Mouse (Mus musculus): ENCODE data around the gene Rnf115. TPM values are rescaled to one million over a fixed set of nuclear protein-coding genes. Genes with fewer than 3 reads are reported as not detected.

Rnf115 gene
- total and polyA plus RNA-seq, 2 experiments from 2014 or later = 59.6 to 76.5 TPM

DNA sequence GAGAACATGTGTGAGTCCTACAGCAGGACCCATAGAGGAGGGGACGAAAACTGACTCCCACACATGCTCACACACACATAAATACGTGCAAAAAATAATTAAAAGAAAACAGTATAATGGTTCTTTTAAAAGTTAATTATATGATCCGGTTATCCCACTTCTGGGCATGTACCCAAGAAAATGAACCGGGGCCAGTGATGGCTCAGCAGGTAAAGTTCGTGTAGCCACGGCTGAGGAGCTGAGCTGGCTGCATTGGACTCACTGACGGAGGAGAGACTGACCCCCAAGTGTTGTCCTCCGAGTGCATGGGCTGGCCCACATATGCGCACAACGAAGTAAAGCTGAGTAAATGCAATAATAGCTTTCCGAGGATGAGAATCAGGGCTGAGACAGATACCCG is 97.2 kb downstream of the Rnf115 start:
- no peak overlapping the region for H3K4me2 ChIP-seq (ENCODE audit: low read depth, low read length, poor library complexity, severe bottlenecking)
- H3K4me3 ChIP-seq (ENCODE audit: low read depth, low read length) = no peak overlapping the region
- ATAC-seq (ENCODE audit: low FRiP score) = no peak
- no peak for TF ChIP-seq CTCF (IDR thresholded peaks at IDR 0.05)
- H3K27me3 ChIP-seq (ENCODE audit: insufficient read depth, low read length) = no peaks in the 10 kb centered on the region
- H3K27ac ChIP-seq (ENCODE audit: low read depth, low read length) = no peak overlapping the region
- no peaks in the 10 kb centered on the region for H3K36me3 ChIP-seq (ENCODE audit: insufficient read depth, low read length)
- 82% methylated on average over 12 of the region's 12 CpGs for WGBS
- DNase-seq (ENCODE audit: low spot score) = no peak
- H3K9ac ChIP-seq (replicated peaks; ENCODE audit: low read length, poor library complexity, severe bottlenecking) = no peak overlapping the region
- no peaks in the 10 kb centered on the region for H3K9me3 ChIP-seq (ENCODE audit: low read length)
- H3K4me1 ChIP-seq (ENCODE audit: insufficient read depth, low read length) = no peaks in the 10 kb centered on the region

DNA sequence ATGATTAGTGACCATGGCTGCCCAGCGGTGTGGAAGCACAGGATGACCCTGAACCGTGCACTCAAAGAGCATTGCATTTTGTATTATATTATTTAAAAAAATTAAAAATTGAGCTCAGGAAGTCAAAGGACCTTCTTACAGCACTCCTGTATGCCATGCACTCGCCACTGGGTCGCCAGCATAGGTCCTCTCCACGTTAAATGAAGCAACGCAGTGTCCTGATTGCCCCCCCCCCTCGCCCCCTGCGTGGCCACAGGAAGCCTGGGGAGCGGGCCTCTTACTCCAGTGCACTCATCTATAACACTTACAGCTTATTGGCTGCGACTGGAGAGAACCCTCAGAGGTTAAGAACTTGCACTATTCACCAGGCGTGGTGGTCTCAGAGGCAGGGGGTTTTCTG is 97.8 kb downstream of the Rnf115 start:
- Histone ChIP-seq H3K9me3 (ENCODE audit: low read length) (no peaks in the 10 kb centered on the region), H3K4me2 (ENCODE audit: low read depth, low read length, poor library complexity, severe bottlenecking) (no peak overlapping the region), H3K4me1 (ENCODE audit: insufficient read depth, low read length) (no peaks in the 10 kb centered on the region), H3K27me3 (ENCODE audit: insufficient read depth, low read length) (no peaks in the 10 kb centered on the region), H3K36me3 (ENCODE audit: insufficient read depth, low read length) (no peaks in the 10 kb centered on the region), H3K4me3 (ENCODE audit: low read depth, low read length) (no peak overlapping the region), H3K27ac (ENCODE audit: low read depth, low read length) (no peak overlapping the region), H3K9ac (replicated peaks; ENCODE audit: low read length, poor library complexity, severe bottlenecking) (no peak overlapping the region)
- 35% methylated on average over 11 of the region's 11 CpGs for WGBS
- no peak for TF ChIP-seq CTCF (IDR thresholded peaks at IDR 0.05)
- no peak for DNase-seq (ENCODE audit: low spot score)
- no peak for ATAC-seq (ENCODE audit: low FRiP score)

GRCm38 (mm10) chr3:96828308-96828864 is 100.9 kb downstream of the Rnf115 start:
- DNase-seq (ENCODE audit: low spot score) = no peak
- H3K9ac ChIP-seq (replicated peaks; ENCODE audit: low read length, poor library complexity, severe bottlenecking) = no peak overlapping the region
- TF ChIP-seq CTCF (IDR thresholded peaks at IDR 0.05) = no peak
- H3K36me3 ChIP-seq (ENCODE audit: insufficient read depth, low read length) = no peaks in the 10 kb centered on the region
- H3K27ac ChIP-seq (ENCODE audit: low read depth, low read length) = no peak overlapping the region
- H3K4me2 ChIP-seq (ENCODE audit: low read depth, low read length, poor library complexity, severe bottlenecking) = no peak overlapping the region
- no peak overlapping the region for H3K4me3 ChIP-seq (ENCODE audit: low read depth, low read length)
- H3K4me1 ChIP-seq (ENCODE audit: insufficient read depth, low read length) = no peaks in the 10 kb centered on the region
- H3K9me3 ChIP-seq (ENCODE audit: low read length) = no peaks in the 10 kb centered on the region
- no peaks in the 10 kb centered on the region for H3K27me3 ChIP-seq (ENCODE audit: insufficient read depth, low read length)
- no peak for ATAC-seq (ENCODE audit: low FRiP score)
- 28% methylated on average over 15 of the region's 15 CpGs for WGBS

DNA sequence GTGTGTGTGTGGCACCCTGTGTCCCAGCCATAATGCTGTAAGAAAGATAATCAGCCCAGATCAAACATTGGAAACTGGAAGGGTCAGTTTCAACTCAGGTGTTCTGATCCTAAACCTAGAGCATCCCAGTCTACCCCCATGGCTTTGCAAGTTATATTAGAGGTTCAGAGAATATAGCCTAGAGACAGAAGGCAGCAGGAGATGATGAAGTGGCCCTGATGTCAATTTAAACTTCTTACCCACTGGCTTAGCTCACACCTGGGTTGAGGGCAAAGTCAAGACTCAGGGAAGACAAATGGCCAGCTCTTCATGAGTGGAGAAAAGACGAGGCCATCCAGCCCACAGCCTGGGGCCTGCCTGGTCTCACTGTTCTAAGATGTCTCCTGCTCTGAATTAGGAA is 101.5 kb downstream of the Rnf115 start, which contains the start of the genes Pdzk1 and Cd160:
Gene Pdzk1 (plus strand): TSS at position 301 of the 400 bp plus-strand sequence.
Gene Cd160 (minus strand): TSS at position 368 of the 400 bp plus-strand sequence.
- Histone ChIP-seq H3K4me3 (ENCODE audit: low read depth, low read length) (no peak within 1 kb of the TSS), H3K9me3 (ENCODE audit: low read length) (no peaks in the 10 kb centered on the region), H3K4me1 (ENCODE audit: insufficient read depth, low read length) (no peaks in the 10 kb centered on the region), H3K36me3 (ENCODE audit: insufficient read depth, low read length) (no peaks in the 10 kb centered on the region), H3K9ac (replicated peaks; ENCODE audit: low read length, poor library complexity, severe bottlenecking) (no peak within 1 kb of the TSS), H3K27ac (ENCODE audit: low read depth, low read length) (no peak within 1 kb of the TSS), H3K27me3 (ENCODE audit: insufficient read depth, low read length) (no peaks in the 10 kb centered on the region), H3K4me2 (ENCODE audit: low read depth, low read length, poor library complexity, severe bottlenecking) (no peak within 1 kb of the TSS)
- WGBS = 60% methylated on average over 1 of the region's 1 CpGs
- ATAC-seq (ENCODE audit: low FRiP score) (no peak), DNase-seq (ENCODE audit: low spot score) (no peak)
- no peak for TF ChIP-seq CTCF (IDR thresholded peaks at IDR 0.05)

DNA sequence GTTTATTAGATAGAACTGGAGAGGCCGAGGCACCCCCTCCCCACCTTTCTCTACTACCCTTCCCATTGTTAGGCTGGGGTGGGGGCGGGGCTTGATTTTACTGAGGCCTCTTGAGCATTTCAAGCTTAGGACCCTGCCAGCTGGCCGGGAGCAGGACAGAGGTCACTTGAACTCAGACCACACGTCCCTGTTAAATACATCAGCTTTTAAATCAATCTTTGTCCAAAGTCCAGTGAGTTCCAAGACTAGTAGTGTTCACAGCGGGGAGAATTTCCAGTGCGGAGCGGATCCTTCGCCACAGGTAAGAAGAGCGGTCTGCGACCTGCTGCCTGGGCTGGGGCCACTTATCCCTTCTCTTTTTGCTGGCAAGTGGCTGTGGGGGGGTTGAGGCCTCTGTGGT is 102.4 kb downstream of the Rnf115 start:
- Histone ChIP-seq H3K36me3 (ENCODE audit: insufficient read depth, low read length) (no peaks in the 10 kb centered on the region), H3K9me3 (ENCODE audit: low read length) (no peaks in the 10 kb centered on the region), H3K4me2 (ENCODE audit: low read depth, low read length, poor library complexity, severe bottlenecking) (no peak overlapping the region), H3K27ac (ENCODE audit: low read depth, low read length) (no peak overlapping the region), H3K4me3 (ENCODE audit: low read depth, low read length) (no peak overlapping the region), H3K4me1 (ENCODE audit: insufficient read depth, low read length) (no peaks in the 10 kb centered on the region), H3K9ac (replicated peaks; ENCODE audit: low read length, poor library complexity, severe bottlenecking) (no peak overlapping the region), H3K27me3 (ENCODE audit: insufficient read depth, low read length) (no peaks in the 10 kb centered on the region)
- DNase-seq (ENCODE audit: low spot score) = no peak
- ATAC-seq (ENCODE audit: low FRiP score) = no peak
- 80% methylated on average over 10 of the region's 10 CpGs for WGBS
- no peak for TF ChIP-seq CTCF (IDR thresholded peaks at IDR 0.05)

DNA sequence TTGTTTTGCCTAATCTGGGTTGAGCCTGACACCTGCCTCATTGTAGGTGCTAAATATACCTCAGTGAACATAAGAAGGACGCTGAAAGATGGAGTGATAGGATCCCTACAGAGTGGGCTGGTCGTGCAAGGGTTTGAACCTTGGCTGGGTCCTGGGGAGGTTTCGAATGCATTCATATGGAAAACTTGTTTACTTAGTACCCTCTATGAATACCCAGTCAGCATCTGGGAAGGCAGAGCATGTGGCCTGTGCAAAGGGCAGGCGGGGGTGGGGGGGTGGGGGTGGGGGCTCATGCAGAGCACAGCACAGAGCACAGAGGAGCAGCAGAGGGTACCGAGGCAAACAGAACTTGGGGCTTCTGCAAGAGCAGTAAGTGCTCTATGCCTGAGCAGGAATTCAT is 105.5 kb downstream of the Rnf115 start:
- Histone ChIP-seq H3K4me2 (ENCODE audit: low read depth, low read length, poor library complexity, severe bottlenecking) (no peak overlapping the region), H3K27me3 (ENCODE audit: insufficient read depth, low read length) (no peaks in the 10 kb centered on the region), H3K9ac (replicated peaks; ENCODE audit: low read length, poor library complexity, severe bottlenecking) (no peak overlapping the region), H3K4me1 (ENCODE audit: insufficient read depth, low read length) (no peaks in the 10 kb centered on the region), H3K4me3 (ENCODE audit: low read depth, low read length) (no peak overlapping the region), H3K27ac (ENCODE audit: low read depth, low read length) (no peak overlapping the region), H3K36me3 (ENCODE audit: insufficient read depth, low read length) (no peaks in the 10 kb centered on the region), H3K9me3 (ENCODE audit: low read length) (no peaks in the 10 kb centered on the region)
- DNase-seq (ENCODE audit: low spot score) = no peak
- no peak for ATAC-seq (ENCODE audit: low FRiP score)
- TF ChIP-seq CTCF (IDR thresholded peaks at IDR 0.05) = no peak
- 34% methylated on average over 5 of the region's 5 CpGs for WGBS
